Mouse (Mus musculus): Measurements from ENCODE around the gene Mroh2a. TPM values are rescaled to one million over a fixed set of nuclear protein-coding genes. Genes with fewer than 3 reads are reported as not detected.

The Mroh2a gene
- total RNA-seq, 2 experiments from 2014 or later: 0.19 TPM; not detected in 1

GRCm38 (mm10) chr1:88275698-88276523, 49.1 kb downstream of the Mroh2a start:
- TF ChIP-seq CTCF (IDR thresholded peaks at IDR 0.05): no peak
- intact Hi-C loops (cut with DNase I): no loop called here
- DNase-seq (ENCODE audit: extremely low spot score in 1 of 2, low spot score in 2 of 2): peak; percentile 9 to 19
- Histone ChIP-seq H3K27ac (no peak overlapping the region), H3K4me3 (no peak overlapping the region; the same call in 1 of the 2 replicates)

- intact Hi-C loops (cut with DNase I): no loop called here
- DNase-seq (ENCODE audit: extremely low spot score in 1 of 2, low spot score in 2 of 2): no peak
- TF ChIP-seq CTCF (IDR thresholded peaks at IDR 0.05): no peak
- Histone ChIP-seq H3K4me3 (peak overlapping the region; percentile 51), H3K27ac (no peak overlapping the region; the same call in 1 of the 2 replicates)
Observed at GRCm38 (mm10) chr1:88276524-88277097, 49.8 kb downstream of the Mroh2a start.

- intact Hi-C loops (cut with DNase I): no loop called here
- Histone ChIP-seq H3K27ac (peak within 1 kb of the TSS; percentile 4; the same call in 1 of the 2 replicates), H3K4me3 (peak within 1 kb of the TSS; percentile 51)
- TF ChIP-seq CTCF (IDR thresholded peaks at IDR 0.05): no peak; the same call in none of the 2 replicates
- peak; percentile 100 for DNase-seq (ENCODE audit: extremely low spot score in 1 of 2, low spot score in 2 of 2)
Observed at GRCm38 (mm10) chr1:88277098-88277817, 50.5 kb downstream of the Mroh2a start, which contains the start of the genes Hjurp and Trpm8. Hjurp (minus strand) TSS chr1:88277633. Trpm8 (plus strand) TSS chr1:88277661.

- Histone ChIP-seq H3K27ac (peak overlapping the region; percentile 1; the same call in 1 of the 2 replicates), H3K4me3 (peak overlapping the region; percentile 51)
- intact Hi-C loops (cut with DNase I): no loop called here
- no peak for TF ChIP-seq CTCF (IDR thresholded peaks at IDR 0.05)
- DNase-seq (ENCODE audit: extremely low spot score in 1 of 2, low spot score in 2 of 2): peak; percentile 16 to 39
Observed at GRCm38 (mm10) chr1:88277818-88278511, 51.2 kb downstream of the Mroh2a start.

DNA sequence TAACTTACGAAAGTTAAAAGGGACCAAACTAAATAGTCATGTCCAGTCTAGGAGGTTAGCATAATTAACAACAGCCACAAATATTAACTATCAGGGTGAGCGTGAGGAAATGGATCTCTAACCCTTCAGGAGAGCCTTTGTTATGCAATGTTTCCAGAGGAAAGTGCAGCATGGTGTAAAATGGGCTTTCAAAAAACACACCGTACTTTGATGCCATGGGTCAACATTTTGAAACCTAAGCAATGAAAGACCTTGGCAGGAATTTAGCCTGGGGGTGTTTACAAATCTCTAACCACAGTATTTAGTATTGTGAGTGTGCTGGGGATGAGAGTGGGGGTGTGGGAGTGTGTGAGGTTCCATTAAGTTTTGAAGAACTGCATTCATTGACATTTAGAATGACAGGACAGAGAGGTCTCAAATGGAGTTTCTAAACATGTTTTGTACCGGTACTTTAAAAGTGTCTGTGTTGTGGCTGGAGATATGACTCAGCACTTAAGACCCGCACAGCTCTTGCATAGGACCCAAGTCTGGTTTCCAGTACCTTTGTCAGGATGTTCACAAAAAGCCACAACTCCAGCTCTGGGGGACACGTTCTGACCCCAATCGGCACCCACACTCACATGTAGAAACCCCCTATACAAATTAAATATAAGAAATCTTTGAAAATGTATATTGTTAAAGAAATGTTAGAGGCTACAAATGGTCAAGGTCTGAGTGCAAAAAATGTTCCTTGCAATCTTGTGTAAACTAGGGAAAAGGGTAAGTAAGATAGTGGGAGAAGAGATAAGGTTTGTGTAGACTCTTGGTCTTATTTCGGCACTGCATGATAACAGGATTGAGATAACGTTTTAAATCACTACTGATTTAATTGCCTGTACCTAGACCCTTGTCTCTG, 52.6 kb downstream of the Mroh2a start:
- no peak for TF ChIP-seq CTCF (IDR thresholded peaks at IDR 0.05)
- DNase-seq (ENCODE audit: extremely low spot score in 1 of 2, low spot score in 2 of 2): peak; percentile 12 to 17
- intact Hi-C loops (cut with DNase I): no loop called here
- H3K4me3 ChIP-seq: no peak overlapping the region
- no peak overlapping the region for H3K27ac ChIP-seq

GRCm38 (mm10) chr1:88280006-88280690, 53.4 kb downstream of the Mroh2a start:
- Histone ChIP-seq H3K27ac (no peak overlapping the region), H3K4me3 (no peak overlapping the region)
- peak; percentile 14 to 23 for DNase-seq (ENCODE audit: extremely low spot score in 1 of 2, low spot score in 2 of 2)
- intact Hi-C loops (cut with DNase I): no loop called here
- no peak for TF ChIP-seq CTCF (IDR thresholded peaks at IDR 0.05)

- no peak for TF ChIP-seq CTCF (IDR thresholded peaks at IDR 0.05)
- Histone ChIP-seq H3K4me3 (no peak overlapping the region), H3K27ac (no peak overlapping the region)
- intact Hi-C loops (cut with DNase I): no loop called here
- no peak for DNase-seq (ENCODE audit: extremely low spot score in 1 of 2, low spot score in 2 of 2)
Observed at GRCm38 (mm10) chr1:88282301-88282700, 55.5 kb downstream of the Mroh2a start.

GRCm38 (mm10) chr1:88283376-88284227, 56.8 kb downstream of the Mroh2a start:
- no peak overlapping the region for H3K4me3 ChIP-seq
- no peak for TF ChIP-seq CTCF (IDR thresholded peaks at IDR 0.05)
- intact Hi-C loops (cut with DNase I): no loop called here
- no peak for DNase-seq (ENCODE audit: extremely low spot score in 1 of 2, low spot score in 2 of 2)
- no peak overlapping the region for H3K27ac ChIP-seq

DNA sequence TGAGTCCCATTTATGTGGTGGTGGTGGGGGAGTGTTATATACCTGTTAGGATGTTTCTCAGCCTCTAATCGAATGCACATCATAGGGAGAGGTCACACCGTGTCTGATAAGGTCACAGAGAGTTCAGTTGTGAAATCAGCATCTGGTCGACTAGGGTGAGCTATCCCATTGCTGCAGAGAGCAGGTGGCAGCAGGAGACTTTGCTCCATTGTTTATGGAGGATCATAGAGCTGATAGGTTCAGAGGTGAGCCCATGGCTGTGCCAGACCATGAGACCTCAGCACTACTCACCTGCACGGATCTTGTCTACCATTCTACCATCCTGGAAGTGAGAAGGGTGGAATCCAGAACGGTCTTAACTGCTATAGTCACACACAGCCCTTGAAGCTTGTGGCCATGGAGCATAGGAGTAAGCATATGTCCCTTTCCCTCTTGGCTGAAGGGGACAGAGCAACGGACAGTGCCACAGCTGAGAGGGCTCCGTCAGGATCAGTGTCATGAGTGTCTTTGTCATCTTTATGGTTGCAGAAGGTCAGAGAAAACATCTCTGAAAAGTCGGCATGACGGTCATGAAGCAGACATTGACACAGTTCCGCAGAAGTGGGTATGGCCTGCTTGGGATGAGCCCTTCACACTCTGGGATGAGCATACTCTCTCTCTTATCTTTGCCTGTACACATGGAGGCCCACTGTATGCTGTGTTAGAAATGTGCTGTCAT, 57.6 kb downstream of the Mroh2a start:
- H3K27ac ChIP-seq: no peak overlapping the region
- intact Hi-C loops (cut with DNase I): no loop called here
- DNase-seq (ENCODE audit: extremely low spot score in 1 of 2, low spot score in 2 of 2): no peak
- TF ChIP-seq CTCF (IDR thresholded peaks at IDR 0.05): no peak
- no peak overlapping the region for H3K4me3 ChIP-seq

Measured in left cerebral cortex, adult 2 months (tissue).